Mouse (Mus musculus) spleen, adult 2 months (tissue): Measurements from ENCODE around the gene Pnpt1. TPM values are rescaled to one million over a fixed set of nuclear protein-coding genes. Genes with fewer than 3 reads are reported as not detected.

Source experiments
- DNase-seq, 2 experiments: peaks; one replicate each; pipeline versions ENCODE4 v3.0.0 to v3.0.0-alpha.2; 2012 to 2021; ENCODE audit warnings: low spot score in 2 of 2, low read depth in 1 of 2
- H3K27ac ChIP-seq: fragments of 200-500 bp; 2 replicates; pipeline ENCODE4 v1.5.1; 2012; ENCODE audit warnings: low read length, inconsistent platforms; ENCODE audit not compliant: insufficient read depth
- H3K27me3 ChIP-seq: fragments of 200-500 bp; 2 replicates; pipeline ENCODE4 v1.6.1; 2012; ENCODE audit warnings: mild to moderate bottlenecking, moderate library complexity, low read length, inconsistent platforms; ENCODE audit not compliant: control insufficient read depth, insufficient read depth
- H3K36me3 ChIP-seq: fragments of 200-500 bp; 2 replicates; pipeline ENCODE4 v1.6.1; 2012; ENCODE audit warnings: mild to moderate bottlenecking, low read length, inconsistent platforms; ENCODE audit not compliant: control insufficient read depth, insufficient read depth
- H3K4me1 ChIP-seq: fragments of 200-500 bp; 2 replicates; pipeline ENCODE4 v1.6.1; 2011; ENCODE audit warnings: inconsistent platforms; ENCODE audit not compliant: control insufficient read depth, insufficient read depth, insufficient read length
- H3K4me3 ChIP-seq: fragments of 200-500 bp; 2 replicates; pipeline ENCODE4 v1.5.1; 2011; ENCODE audit warnings: mild to moderate bottlenecking, inconsistent platforms; ENCODE audit not compliant: insufficient read depth, insufficient read length; ENCODE audit errors: extremely low read depth
- CTCF ChIP-seq: fragments of 200-500 bp; IDR thresholded peaks from 2 replicates; pipeline ENCODE4 v1.5.1; 2011; ENCODE audit warnings: mild to moderate bottlenecking, inconsistent platforms; ENCODE audit not compliant: insufficient read depth, insufficient read length, insufficient replicate concordance; ENCODE audit errors: extremely low read depth
- POLR2A ChIP-seq: fragments of 200-500 bp; IDR thresholded peaks from 2 replicates; pipeline ENCODE4 v1.6.1; 2011; ENCODE audit warnings: low read depth, low read length, inconsistent platforms
- WGBS: fragments of 180-500 bp; shearing (Covaris S2); methylation state at CpG from one replicate; pipeline ENCODE4 v1.1.7; 2018; 5-methylcytosine and 5-hydroxymethylcytosine counted together
- polyA plus RNA-seq: library from polyadenylated mRNA; depleted of rRNA; stranded (reverse); fragments of >200 nt; gene quantifications from 2 replicates; pipeline ENCODE4 v1.2.3, GENCODE M21; 2012

The Pnpt1 gene
- polyA plus RNA-seq, 1 experiment: 5.6 TPM

DNA sequence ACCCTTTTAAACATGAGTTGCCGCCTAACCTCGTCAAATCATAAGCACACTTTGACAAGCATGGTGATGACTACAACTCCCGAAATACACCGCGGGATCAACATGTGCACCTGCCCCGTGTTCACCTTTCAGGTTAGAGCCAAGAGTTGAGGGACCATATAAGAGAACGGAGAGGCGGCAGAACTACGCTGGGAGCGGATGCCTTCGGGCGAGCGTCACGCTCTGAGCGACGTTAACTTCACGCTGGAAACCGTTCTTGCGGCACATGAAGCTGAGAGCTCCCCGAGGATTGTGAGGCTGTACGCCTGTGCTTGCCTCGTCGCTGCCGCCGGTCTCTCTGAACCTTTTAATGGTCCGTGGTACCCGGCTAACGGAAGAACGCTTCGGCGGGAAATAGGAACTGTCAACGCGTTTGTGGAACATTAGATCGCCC, 41.4 kb downstream of the Pnpt1 start:
- Histone ChIP-seq H3K4me1 (peaks cover 4% of the 10 kb centered on the region; the same call in 1 of the 2 replicates), H3K27me3 (no peaks in the 10 kb centered on the region), H3K27ac (peak overlapping the region; percentile 76), H3K4me3 (peak overlapping the region; percentile 98), H3K36me3 (no peaks in the 10 kb centered on the region)
- TF ChIP-seq POLR2A (no peak), CTCF (no peak)
- peak; percentile 41 to 60 for DNase-seq
- WGBS: under 1% methylated on average over 34 of the region's 34 CpGs

DNA sequence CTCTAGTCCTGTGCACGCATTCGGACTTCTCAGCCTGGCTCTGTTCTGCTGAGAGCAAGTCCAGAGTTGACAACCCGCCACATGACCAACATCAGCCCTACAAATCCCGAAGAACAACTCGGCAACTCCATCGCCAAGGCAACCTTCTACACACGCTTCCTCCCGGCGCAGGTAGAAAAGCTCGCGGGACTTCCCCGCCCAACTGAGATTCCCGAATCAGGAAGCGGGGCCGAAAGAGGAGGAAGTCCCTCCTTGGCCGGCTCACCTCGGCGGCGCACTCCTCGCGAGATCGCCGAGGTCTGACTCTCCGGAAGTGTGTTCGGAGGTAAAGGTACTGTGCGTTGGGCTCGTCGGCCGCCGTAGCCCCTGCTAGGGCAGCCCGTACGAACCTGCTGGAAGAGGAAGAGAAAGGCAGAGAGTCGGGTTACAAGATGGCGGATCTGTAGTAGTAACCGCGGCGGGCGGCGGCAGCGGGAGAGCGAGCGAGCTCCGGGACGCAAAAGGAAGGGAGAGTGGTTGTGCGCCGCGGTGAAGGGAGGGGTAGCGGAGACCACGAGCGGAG, 42.1 kb downstream of the Pnpt1 start, which contains the start of gene Ppp4r3b:
TSS of gene Ppp4r3b (plus strand) at position 328 of the 562 bp plus-strand sequence.
- Histone ChIP-seq H3K36me3 (no peaks in the 10 kb centered on the region), H3K27ac (peak within 1 kb of the TSS; percentile 95), H3K4me1 (peaks cover 4% of the 10 kb centered on the region; the same call in 1 of the 2 replicates), H3K4me3 (peak within 1 kb of the TSS; percentile 98), H3K27me3 (no peaks in the 10 kb centered on the region)
- no peak for TF ChIP-seq CTCF
- TF ChIP-seq POLR2A: peak; percentile 35
- under 1% methylated on average over 50 of the region's 50 CpGs for WGBS
- peak; percentile 95 to 99 for DNase-seq

DNA sequence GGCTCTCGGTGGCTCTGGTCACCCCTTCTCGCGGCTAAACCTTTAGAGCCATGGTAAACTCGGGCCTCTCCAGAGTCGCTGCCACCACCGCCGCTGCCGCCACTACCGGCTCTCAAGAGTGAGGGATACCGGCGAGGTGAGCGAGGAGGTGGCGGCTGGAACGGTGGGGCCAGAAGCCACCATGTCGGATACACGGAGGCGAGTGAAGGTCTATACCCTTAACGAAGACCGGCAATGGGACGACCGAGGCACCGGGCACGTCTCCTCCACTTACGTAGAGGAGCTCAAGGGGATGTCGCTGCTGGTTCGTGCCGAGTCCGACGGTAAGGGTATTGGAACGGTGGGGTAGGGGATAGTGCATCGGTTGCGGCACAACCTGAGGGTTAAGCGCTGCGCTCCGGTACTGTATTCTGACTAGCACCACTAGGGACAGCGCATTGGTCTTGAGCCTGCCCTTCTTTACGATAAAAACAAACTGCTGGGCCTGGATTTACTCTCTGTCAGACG, 42.6 kb downstream of the Pnpt1 start:
- no peaks in the 10 kb centered on the region for H3K27me3 ChIP-seq
- DNase-seq: peak; percentile 40 to 64
- TF ChIP-seq CTCF: peak; percentile 15; the same call in 1 of the 2 replicates
- TF ChIP-seq POLR2A: no peak; the same call in 1 of the 2 replicates
- peak overlapping the region; percentile 98 for H3K4me3 ChIP-seq
- H3K4me1 ChIP-seq: peaks cover 4% of the 10 kb centered on the region; the same call in 1 of the 2 replicates
- peak overlapping the region; percentile 95 for H3K27ac ChIP-seq
- no peaks in the 10 kb centered on the region for H3K36me3 ChIP-seq
- under 1% methylated on average over 38 of the region's 38 CpGs for WGBS

DNA sequence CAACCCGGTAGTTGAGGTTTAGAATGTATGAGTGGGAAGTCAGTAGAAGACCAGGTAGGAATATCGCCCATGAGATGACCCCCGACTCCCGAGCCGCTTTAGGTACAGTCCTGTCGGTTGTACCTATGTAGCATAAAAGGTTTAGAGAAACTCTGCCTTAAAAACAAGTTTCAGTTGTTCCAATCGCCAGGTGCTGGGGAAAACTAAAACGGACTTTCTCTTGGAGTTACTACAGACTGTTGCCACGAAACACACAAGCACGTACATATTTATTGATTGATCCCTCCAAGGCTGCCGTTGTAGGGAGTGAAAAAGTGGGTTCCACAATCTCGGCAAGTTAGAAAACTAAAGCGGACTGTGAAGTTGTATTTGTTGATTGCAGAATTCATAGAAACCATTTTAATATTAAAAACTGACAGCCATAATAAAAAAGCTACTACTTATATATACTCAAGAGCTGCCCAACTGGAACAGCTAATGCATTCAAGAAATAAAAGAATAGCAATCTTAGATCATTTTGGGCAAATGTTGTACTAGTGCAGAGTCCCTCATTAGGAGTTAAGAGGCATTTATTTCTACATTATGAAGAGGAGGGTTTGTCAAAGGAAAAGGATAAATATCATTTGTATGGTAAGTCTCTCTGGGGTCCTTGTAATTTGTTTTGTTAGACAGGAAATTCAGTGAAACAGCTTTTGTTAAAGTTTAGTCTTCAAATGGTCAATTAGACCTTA, 43.3 kb downstream of the Pnpt1 start:
- H3K4me3 ChIP-seq: peak overlapping the region; percentile 98
- TF ChIP-seq POLR2A: no peak
- DNase-seq: no peak
- no peak overlapping the region for H3K27ac ChIP-seq
- no peaks in the 10 kb centered on the region for H3K36me3 ChIP-seq
- H3K27me3 ChIP-seq: no peaks in the 10 kb centered on the region
- peaks cover 4% of the 10 kb centered on the region; the same call in 1 of the 2 replicates for H3K4me1 ChIP-seq
- WGBS: 2% methylated on average over 13 of the region's 13 CpGs

DNA sequence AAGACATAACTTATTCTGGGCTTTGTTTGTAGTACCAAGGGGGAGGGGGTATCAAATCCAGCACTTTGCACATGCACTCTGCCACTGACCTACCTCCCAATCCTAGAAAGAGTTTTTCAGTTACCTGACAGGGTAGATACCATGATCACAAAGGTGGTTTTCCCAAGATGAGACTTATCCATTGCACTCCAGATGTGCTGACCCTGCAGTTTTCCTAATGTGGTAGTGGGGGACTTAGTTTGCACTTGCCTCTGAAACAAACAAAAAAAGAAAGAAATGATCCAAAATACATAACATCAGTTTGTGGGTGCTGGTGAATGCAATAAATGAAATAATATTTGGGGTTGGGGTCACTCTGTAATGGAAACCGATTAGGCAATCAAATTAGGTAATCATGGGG, 48.8 kb downstream of the Pnpt1 start:
- Histone ChIP-seq H3K27ac (no peak overlapping the region), H3K4me1 (peaks cover 3% of the 10 kb centered on the region; the same call in 1 of the 2 replicates), H3K27me3 (no peaks in the 10 kb centered on the region), H3K36me3 (peaks cover 13% of the 10 kb centered on the region), H3K4me3 (no peak overlapping the region)
- WGBS: 92% methylated on average over 1 of the region's 1 CpGs
- TF ChIP-seq POLR2A: no peak
- TF ChIP-seq CTCF: no peak
- DNase-seq: no peak

DNA sequence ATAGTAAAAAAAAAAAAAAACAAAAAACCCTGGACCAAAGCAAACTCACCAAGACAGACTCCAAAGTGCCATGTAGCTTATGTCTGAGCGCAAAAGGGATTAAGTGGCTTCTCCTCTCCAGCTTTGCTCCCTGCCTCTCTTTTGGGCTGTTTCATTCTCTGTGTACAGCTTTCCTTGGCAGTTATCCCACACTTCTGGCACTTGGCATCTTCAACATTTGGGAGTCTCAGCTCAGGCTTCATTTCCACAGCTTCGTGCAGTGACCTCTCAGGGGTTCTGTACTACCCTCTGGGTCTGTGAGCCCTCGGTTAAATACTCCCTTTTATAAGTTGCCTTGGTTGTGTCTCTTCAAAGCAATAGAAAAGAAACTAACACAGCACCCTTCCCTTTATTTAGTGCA, 50.1 kb downstream of the Pnpt1 start:
- H3K36me3 ChIP-seq: peaks cover 16% of the 10 kb centered on the region

More for the DNA sequence above, 50.1 kb downstream of the Pnpt1 start:
- Histone ChIP-seq H3K27me3 (no peaks in the 10 kb centered on the region), H3K27ac (no peak overlapping the region), H3K4me1 (no peaks in the 10 kb centered on the region), H3K4me3 (no peak overlapping the region)
- no peak for TF ChIP-seq CTCF
- TF ChIP-seq POLR2A: no peak
- 87% methylated on average over 3 of the region's 3 CpGs for WGBS
- DNase-seq: no peak
